Mouse (Mus musculus) ES-CJ7 (cell line): ENCODE data around the gene Tmtc2.

Experiments used
- DNase-seq: peaks from one replicate; pipeline ENCODE4 v3.0.0; 2011; ENCODE audit warnings: low read depth, low spot score

Tmtc2 gene

GRCm38 (mm10) chr10:105573908-105574694 is at the start of gene Tmtc2:
TSS of gene Tmtc2 (minus strand) at chr10:105574451.
- peak; percentile 79 for DNase-seq

DNA sequence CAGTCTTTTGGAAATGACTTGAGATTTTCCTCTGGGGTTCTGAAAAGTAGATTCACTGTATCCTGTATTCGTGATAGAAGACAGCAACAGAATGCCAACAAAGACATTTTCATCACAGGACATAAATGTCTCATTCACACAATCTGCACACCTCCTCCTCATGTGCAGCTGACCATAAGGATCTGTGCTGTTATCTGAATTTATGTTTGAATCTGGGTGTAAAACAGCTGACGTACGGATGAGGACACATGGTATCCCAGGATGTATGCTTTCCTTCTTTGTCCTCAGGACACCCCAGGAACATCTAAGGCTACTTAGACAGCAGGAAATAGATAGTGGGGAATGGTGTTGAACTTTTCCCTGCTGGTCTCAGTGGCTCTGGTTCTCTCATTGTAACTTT is 37.9 kb upstream of the Tmtc2 start:
- no peak for DNase-seq

GRCm38 (mm10) chr10:105598826-105599225 is 24.6 kb upstream of the Tmtc2 start:
- DNase-seq, result no peak

GRCm38 (mm10) chr10:105597226-105597625 is 23.0 kb upstream of the Tmtc2 start:
- no peak for DNase-seq

DNA sequence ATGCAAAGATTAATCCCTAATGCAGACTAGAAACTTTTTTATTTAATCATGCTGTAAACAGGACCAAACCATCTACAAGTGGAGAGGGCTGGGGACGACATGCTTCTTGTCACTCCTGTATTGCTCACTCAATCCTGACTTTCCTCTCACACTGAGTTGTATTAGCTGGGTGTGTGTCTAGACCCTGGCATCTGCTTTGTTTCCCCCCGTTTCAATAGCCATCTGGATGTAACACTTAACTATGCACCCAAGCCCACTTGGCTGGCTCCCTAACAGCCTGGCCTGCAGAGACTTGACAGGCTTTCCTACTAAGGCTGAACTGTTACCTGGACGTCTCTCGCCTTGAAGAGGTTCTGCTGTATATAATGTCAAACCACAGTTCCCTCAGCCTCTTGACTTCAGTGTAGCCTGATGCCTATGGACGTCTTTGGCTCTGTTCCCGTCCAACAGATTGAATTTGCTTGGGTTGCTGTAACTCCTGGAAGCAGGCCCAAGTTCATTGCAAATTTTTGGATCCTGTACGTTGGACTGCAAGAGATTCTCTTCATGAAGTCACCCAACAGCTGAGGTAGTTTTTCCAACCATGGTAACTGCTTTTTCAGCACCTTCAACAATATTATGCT is 21.3 kb upstream of the Tmtc2 start:
- DNase-seq, result no peak

- DNase-seq, result no peak
These were observed 13.9 kb upstream of the Tmtc2 start for GRCm38 (mm10) chr10:105588141-105588540.

- no peak for DNase-seq
These were observed 5.1 kb upstream of the Tmtc2 start for GRCm38 (mm10) chr10:105579318-105579717.

DNA sequence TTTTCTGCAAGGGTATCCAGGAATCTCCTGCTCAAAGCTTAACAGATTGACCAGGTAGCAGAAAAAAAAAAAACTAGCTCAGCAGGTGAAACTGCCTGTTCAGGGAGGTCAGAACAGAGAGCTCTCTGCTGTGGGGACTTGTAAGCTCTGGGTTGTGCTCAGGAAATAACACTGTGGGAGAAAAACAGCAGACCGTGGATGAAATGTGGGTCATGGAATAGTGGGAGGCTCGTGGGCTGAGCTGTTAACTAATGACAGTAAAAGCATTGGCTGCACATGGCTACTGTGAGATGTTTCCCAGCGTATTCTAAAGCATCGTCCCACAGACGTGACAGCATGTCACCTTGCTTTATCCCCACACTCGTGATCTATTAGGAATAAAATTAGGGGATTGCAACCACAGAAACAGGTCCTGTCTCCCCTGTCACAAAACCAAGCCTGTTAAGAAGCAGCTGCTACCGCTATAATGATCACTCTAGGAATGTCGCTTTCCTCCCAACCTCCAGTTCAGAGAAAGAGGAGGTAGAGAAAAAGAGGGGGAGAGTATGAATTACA is 4.1 kb upstream of the Tmtc2 start:
- no peak for DNase-seq

DNA sequence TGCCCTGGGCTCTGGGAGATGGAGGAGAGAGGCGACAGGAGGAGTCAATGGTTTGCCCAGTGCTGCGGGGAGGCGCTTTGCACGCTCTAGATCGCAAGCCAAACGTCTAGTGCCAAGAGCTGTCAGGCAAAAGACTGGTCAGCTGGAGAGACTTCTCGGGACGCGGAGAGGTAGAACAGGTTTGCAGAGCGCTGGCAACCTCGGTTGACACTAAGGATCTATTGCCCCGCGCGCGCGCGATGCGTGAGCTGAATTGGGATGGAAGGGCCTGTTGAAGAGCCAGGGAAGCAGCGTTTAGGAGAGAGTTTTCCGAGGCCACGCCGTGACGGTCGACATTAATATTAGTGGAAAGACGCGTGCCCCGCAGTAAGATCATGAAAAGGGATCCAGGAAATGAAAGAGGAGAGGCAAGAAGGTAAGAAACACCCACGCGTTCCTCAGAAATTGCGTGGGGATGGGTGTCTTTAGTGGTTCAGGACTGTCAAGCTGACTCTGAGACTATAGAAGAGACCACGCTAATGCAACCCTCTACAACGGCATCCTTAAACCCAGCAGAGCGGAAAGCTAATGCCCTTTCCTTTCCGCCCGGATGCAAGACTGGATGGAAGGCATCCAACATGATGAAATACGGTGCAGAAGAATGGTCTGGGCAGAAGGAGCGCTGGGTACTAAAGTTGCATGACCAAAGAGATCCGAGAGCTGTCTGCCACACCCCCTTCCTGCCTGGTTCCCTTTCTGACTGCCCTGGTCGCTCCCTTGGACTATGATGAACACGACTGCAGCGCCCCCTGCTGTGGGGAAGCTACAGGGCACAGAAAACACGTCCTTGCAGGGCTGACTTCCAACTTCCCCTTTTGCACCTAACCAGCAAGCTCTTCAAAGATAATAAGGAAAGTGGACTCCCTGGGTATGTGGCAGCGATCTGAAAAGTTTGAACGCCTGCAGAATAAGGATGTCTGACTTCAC is 727 bp upstream of the Tmtc2 start:
- peak; percentile 92 for DNase-seq

- DNase-seq, result peak; percentile 30
These were observed 844 bp downstream of the Tmtc2 start for GRCm38 (mm10) chr10:105573306-105573907.

- DNase-seq, result no peak
These were observed 1.4 kb downstream of the Tmtc2 start for GRCm38 (mm10) chr10:105572829-105573228.

- no peak for DNase-seq
These were observed 1.9 kb downstream of the Tmtc2 start for GRCm38 (mm10) chr10:105572301-105572700.

DNA sequence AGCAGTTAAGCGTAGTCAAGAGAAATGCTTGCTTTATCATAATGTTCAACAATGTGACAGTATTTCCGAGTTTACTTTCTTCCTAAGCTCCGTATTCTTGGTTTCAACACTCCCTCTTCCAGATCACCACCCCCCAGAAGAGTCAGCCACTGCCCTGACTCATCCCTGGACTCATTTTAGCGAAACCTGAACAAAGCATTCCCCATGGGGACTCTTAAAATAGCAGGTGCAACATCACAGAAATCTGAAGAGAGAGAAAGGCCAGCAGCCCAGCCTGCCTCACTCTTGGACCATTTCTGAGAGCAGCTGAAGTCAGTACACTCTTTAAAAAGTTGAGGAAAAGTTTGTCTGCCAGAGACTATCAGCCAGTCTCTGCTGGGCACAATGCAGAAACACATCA is 2.4 kb downstream of the Tmtc2 start:
- DNase-seq, result no peak

- DNase-seq, result no peak
These were observed 3.2 kb downstream of the Tmtc2 start for GRCm38 (mm10) chr10:105571019-105571418.

DNA sequence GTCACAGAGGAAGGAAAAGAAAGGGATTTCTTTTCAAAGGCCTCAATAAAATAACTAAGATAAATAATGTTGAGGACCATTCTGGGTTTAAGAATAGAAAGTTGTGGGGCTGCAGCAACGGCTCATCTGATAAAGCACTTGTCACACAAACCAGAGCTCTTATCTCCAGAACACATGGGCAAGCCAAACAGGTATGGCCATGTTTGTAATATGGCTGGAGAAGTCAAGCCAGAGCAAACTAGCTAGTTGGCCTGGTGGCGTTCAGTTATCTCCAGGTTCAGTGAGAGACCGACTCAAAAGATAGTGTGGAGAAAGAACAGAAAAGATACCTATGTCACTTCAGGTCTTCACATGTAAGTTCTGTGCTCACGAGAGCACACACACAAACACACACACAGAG is 4.7 kb downstream of the Tmtc2 start:
- no peak for DNase-seq

- DNase-seq, result no peak
These were observed 6.3 kb downstream of the Tmtc2 start for GRCm38 (mm10) chr10:105567825-105568531.

GRCm38 (mm10) chr10:105561548-105561947 is 12.7 kb downstream of the Tmtc2 start:
- no peak for DNase-seq

- DNase-seq, result no peak
These were observed 16.7 kb downstream of the Tmtc2 start for GRCm38 (mm10) chr10:105557581-105557980.

GRCm38 (mm10) chr10:105556890-105557572 is 17.2 kb downstream of the Tmtc2 start:
- no peak for DNase-seq

DNA sequence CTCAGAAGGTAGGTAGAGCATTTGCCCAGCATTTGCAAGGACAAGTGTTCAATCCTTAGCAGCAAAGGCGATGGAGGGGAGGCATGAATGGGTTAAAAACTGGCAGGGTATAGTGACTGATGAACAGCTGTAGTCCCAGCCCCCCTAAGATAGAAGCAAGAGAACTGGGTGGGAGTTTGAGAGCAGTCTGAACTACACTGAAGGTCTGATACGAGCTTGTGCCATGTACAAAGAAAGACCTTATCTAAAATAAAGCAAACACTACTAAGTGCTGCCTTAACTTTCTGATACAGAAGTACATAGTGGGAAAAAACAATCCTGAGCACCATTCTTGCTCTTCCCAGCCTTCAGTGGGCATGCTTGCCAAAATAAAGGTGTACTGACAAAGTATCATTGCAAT is 20.1 kb downstream of the Tmtc2 start:
- no peak for DNase-seq
